Mouse (Mus musculus) liver, adult 2 months (tissue): Measurements from ENCODE around the gene Adamts1. TPM values are rescaled to one million over a fixed set of nuclear protein-coding genes. Genes with fewer than 3 reads are reported as not detected.

Experiments used
- DNase-seq: peaks from one replicate; pipeline ENCODE4 v3.0.0-alpha.2; 2011; ENCODE audit warnings: low read depth, low spot score; ENCODE audit errors: extremely low read depth
- H3K27ac ChIP-seq: fragments of 200-500 bp; replicated peaks from 2 replicates; pipeline ENCODE4 v1.5.1; 2012; ENCODE audit warnings: low read depth, mild to moderate bottlenecking, control low read depth, inconsistent platforms, low read length; ENCODE audit not compliant: insufficient read depth
- H3K27me3 ChIP-seq: fragments of 200-500 bp; 2 replicates; pipeline ENCODE4 v1.6.1; 2012; ENCODE audit warnings: mild to moderate bottlenecking, moderate library complexity, low read length, inconsistent platforms; ENCODE audit not compliant: control insufficient read depth, insufficient read depth
- H3K36me3 ChIP-seq: fragments of 200-500 bp; 2 replicates; pipeline ENCODE4 v1.6.1; 2012; ENCODE audit warnings: low read length, inconsistent platforms; ENCODE audit not compliant: control insufficient read depth, insufficient read depth
- H3K4me1 ChIP-seq: fragments of 200-500 bp; 2 replicates; pipeline ENCODE4 v1.6.1; 2011; ENCODE audit warnings: low read length; ENCODE audit not compliant: control insufficient read depth, insufficient read depth
- H3K4me3 ChIP-seq: fragments of 200-500 bp; 2 replicates; pipeline ENCODE4 v1.5.1; 2011; ENCODE audit warnings: low read depth, mild to moderate bottlenecking, control low read depth, low read length, moderate library complexity; ENCODE audit not compliant: insufficient read depth
- H3K79me2 ChIP-seq: fragments of 200-500 bp; 2 replicates; pipeline ENCODE4 v1.6.1; 2012; ENCODE audit warnings: inconsistent platforms, mild to moderate bottlenecking, low read length, moderate library complexity; ENCODE audit not compliant: control insufficient read depth, insufficient read depth
- H3K9ac ChIP-seq: fragments of 200-500 bp; 2 replicates; pipeline ENCODE4 v1.6.1; 2012; ENCODE audit warnings: low read depth, mild to moderate bottlenecking, control low read depth, inconsistent platforms, low read length
- CTCF ChIP-seq: fragments of 200-500 bp; IDR thresholded peaks from 2 replicates; pipeline ENCODE4 v1.5.1; 2011; ENCODE audit warnings: low read depth, low read length, control low read depth
- POLR2A ChIP-seq: fragments of 200-500 bp; IDR thresholded peaks from 2 replicates; pipeline ENCODE4 v1.6.1; 2011; ENCODE audit warnings: low read length, control low read depth; ENCODE audit not compliant: insufficient read depth; ENCODE audit errors: extremely low read depth
- WGBS: fragments of 180-500 bp; shearing (Covaris S2); methylation state at CpG from one replicate; pipeline ENCODE4 v1.1.7; 2018; 5-methylcytosine and 5-hydroxymethylcytosine counted together
- polyA plus RNA-seq: library from polyadenylated mRNA; depleted of rRNA; stranded (reverse); fragments of >200 nt; gene quantifications from 2 replicates; pipeline ENCODE4 v1.2.3, GENCODE M21; 2012
- total RNA-seq: library from RNA; depleted of rRNA; stranded (reverse); fragments of >200 nt; gene quantifications from 2 replicates; pipeline ENCODE4 v1.2.3, GENCODE M21; 2014

The Adamts1 gene
- total and polyA plus RNA-seq, 2 experiments = 8.9 to 9.4 TPM

- peak; percentile 93 for DNase-seq
- Histone ChIP-seq H3K36me3 (peaks cover 22% of the 10 kb centered on the region), H3K9ac (peak overlapping the region; percentile 63), H3K27ac (peak overlapping the region; percentile 82), H3K4me3 (peak overlapping the region; percentile 63), H3K4me1 (peaks cover 6% of the 10 kb centered on the region), H3K27me3 (no peaks in the 10 kb centered on the region), H3K79me2 (no peaks in the 10 kb centered on the region)
- 2% methylated on average over 8 of the region's 8 CpGs for WGBS
- TF ChIP-seq POLR2A = 0 out of 2 replicates have a peak, but pooled peaks have one; percentile 23
- no peak for TF ChIP-seq CTCF
Observed at GRCm38 (mm10) chr16:85800691-85801090, 2.2 kb downstream of the Adamts1 start.

GRCm38 (mm10) chr16:85799971-85800370 is 2.9 kb downstream of the Adamts1 start:
- WGBS = 13% methylated on average over 9 of the region's 9 CpGs
- H3K4me3 ChIP-seq = peak overlapping the region; percentile 46
- H3K79me2 ChIP-seq = no peaks in the 10 kb centered on the region
- peak; percentile 63 for DNase-seq
- peak overlapping the region; percentile 44 for H3K9ac ChIP-seq
- H3K27me3 ChIP-seq = no peaks in the 10 kb centered on the region
- peaks cover 6% of the 10 kb centered on the region for H3K4me1 ChIP-seq
- peak overlapping the region; percentile 77 for H3K27ac ChIP-seq
- TF ChIP-seq POLR2A (no peak), CTCF (no peak)
- peaks cover 29% of the 10 kb centered on the region for H3K36me3 ChIP-seq

GRCm38 (mm10) chr16:85798334-85798733 is 4.6 kb downstream of the Adamts1 start:
- DNase-seq = no peak
- WGBS = 90% methylated on average over 7 of the region's 7 CpGs
- peaks cover 34% of the 10 kb centered on the region for H3K36me3 ChIP-seq
- no peak for TF ChIP-seq CTCF
- no peak for TF ChIP-seq POLR2A
- H3K79me2 ChIP-seq = no peaks in the 10 kb centered on the region
- H3K4me1 ChIP-seq = peaks cover 6% of the 10 kb centered on the region
- no peak overlapping the region for H3K4me3 ChIP-seq
- no peak overlapping the region for H3K27ac ChIP-seq
- no peaks in the 10 kb centered on the region for H3K27me3 ChIP-seq
- no peak overlapping the region for H3K9ac ChIP-seq

- peaks cover 6% of the 10 kb centered on the region for H3K4me1 ChIP-seq
- TF ChIP-seq POLR2A (no peak), CTCF (no peak)
- H3K79me2 ChIP-seq = no peaks in the 10 kb centered on the region
- no peak overlapping the region for H3K4me3 ChIP-seq
- no peak overlapping the region for H3K9ac ChIP-seq
- WGBS = 97% methylated on average over 4 of the region's 4 CpGs
- DNase-seq = no peak
- no peaks in the 10 kb centered on the region for H3K27me3 ChIP-seq
- H3K36me3 ChIP-seq = peaks cover 34% of the 10 kb centered on the region
- H3K27ac ChIP-seq = no peak overlapping the region
Observed at GRCm38 (mm10) chr16:85797161-85797560, 5.8 kb downstream of the Adamts1 start.

- no peaks in the 10 kb centered on the region for H3K79me2 ChIP-seq
- TF ChIP-seq POLR2A = no peak
- TF ChIP-seq CTCF = no peak
- H3K36me3 ChIP-seq = peaks cover 34% of the 10 kb centered on the region
- no peak overlapping the region for H3K9ac ChIP-seq
- 97% methylated on average over 7 of the region's 7 CpGs for WGBS
- peaks cover 4% of the 10 kb centered on the region; the same call in 1 of the 2 replicates for H3K4me1 ChIP-seq
- H3K27ac ChIP-seq = no peak overlapping the region
- H3K4me3 ChIP-seq = no peak overlapping the region
- H3K27me3 ChIP-seq = no peaks in the 10 kb centered on the region
- DNase-seq = no peak
Observed at GRCm38 (mm10) chr16:85795731-85796130, 7.2 kb downstream of the Adamts1 start.

GRCm38 (mm10) chr16:85793166-85793830 is 9.6 kb downstream of the Adamts1 start:
- WGBS = 91% methylated on average over 4 of the region's 4 CpGs
- Histone ChIP-seq H3K27me3 (no peaks in the 10 kb centered on the region), H3K4me3 (no peak overlapping the region)

More at GRCm38 (mm10) chr16:85793166-85793830, 9.6 kb downstream of the Adamts1 start:
- H3K36me3 ChIP-seq = peaks cover 34% of the 10 kb centered on the region
- TF ChIP-seq CTCF = no peak
- no peak for TF ChIP-seq POLR2A
- H3K4me1 ChIP-seq = no peaks in the 10 kb centered on the region; the same call in 1 of the 2 replicates
- no peak for DNase-seq
- no peak overlapping the region for H3K9ac ChIP-seq
- no peaks in the 10 kb centered on the region for H3K79me2 ChIP-seq
- H3K27ac ChIP-seq = no peak overlapping the region
